In the genomic region with DNA sequence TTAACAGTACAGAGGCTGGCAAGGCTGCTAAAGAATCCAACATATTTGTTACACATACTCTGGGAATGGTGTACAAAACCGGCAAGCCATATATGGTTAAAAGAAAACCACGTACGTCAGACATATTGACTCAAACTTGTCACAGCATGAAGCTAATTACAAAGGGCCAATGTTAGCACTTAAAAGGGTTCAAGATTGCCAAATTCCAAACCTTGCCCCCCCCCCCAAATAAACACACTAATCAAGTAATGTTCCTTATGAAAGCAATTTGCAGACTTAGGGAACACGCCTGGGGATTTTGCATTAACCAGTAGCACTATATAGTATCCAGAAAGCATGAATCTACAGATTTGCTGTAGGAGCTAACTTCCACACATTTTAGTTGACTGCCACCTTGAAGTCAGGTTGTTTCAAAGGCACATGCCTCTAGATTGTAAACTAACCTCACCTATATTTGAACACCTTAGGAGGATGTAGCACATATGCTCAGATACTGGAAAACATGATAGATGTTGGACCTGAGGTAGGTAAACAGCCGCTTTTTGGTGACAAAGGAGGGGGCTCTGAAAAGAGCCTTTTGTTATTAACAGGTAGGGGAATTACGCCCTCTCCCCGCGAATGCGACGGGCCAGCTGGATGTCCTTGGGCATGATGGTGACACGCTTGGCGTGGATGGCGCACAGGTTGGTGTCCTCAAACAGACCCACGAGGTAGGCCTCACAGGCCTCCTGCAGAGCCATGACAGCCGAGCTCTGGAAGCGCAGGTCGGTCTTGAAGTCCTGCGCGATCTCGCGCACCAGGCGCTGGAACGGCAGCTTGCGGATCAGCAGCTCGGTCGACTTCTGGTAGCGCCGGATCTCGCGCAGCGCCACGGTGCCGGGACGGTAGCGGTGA, we compare ENCODE assay signal across 8 mouse cellular contexts. TPM values are rescaled to one million over a fixed set of nuclear protein-coding genes. Genes with fewer than 3 reads are reported as not detected.
DNase-seq lines count a peak whose midpoint lies in the region; ATAC-seq and TF ChIP-seq lines count a peak whose summit lies in the region.
"Not testable (repeated sequence)": the region's sequence is repeated elsewhere in the genome, so short reads cannot be mapped to it uniquely, and the experiment has no call there.

No protein-coding gene starts in this region.

- H3K4me2 ChIP-seq in embryonic facial prominence, embryonic 13.5 days, result peak overlapping the region; percentile 73
- H3K4me2 ChIP-seq in heart, embryonic 13.5 days, result peak overlapping the region; percentile 79
- peak overlapping the region; percentile 73 for H3K4me2 ChIP-seq in liver, embryonic 15.5 days
- H3K4me2 ChIP-seq in myocyte (ENCODE audit: low read depth), result peak overlapping the region; percentile 72

- H3K79me2 ChIP-seq in myocyte (ENCODE audit: control insufficient read depth, insufficient read depth), result not testable (repeated sequence)

- not testable (repeated sequence) for ATAC-seq in embryonic facial prominence, embryonic 13.5 days (ENCODE audit: insufficient number of reproducible peaks, insufficient read depth, low FRiP score, low TSS enrichment, low read depth); heart, embryonic 13.5 days (ENCODE audit: extremely low read depth, insufficient number of reproducible peaks, low FRiP score, low TSS enrichment)
- ATAC-seq in liver, embryonic 15.5 days (ENCODE audit: insufficient read depth), result peak; percentile 5

- H3K36me3 ChIP-seq in embryonic facial prominence, embryonic 13.5 days; heart, embryonic 13.5 days; kidney, adult 2 months (ENCODE audit: control insufficient read depth, insufficient read depth, low read length); liver, embryonic 15.5 days (replicated peaks); myocyte (ENCODE audit: control insufficient read depth, insufficient read depth); splenic B cell, adult 2 months (ENCODE audit: control insufficient read depth, insufficient read depth, low read length, poor library complexity, severe bottlenecking): not testable (repeated sequence)

- not testable (repeated sequence) for TF ChIP-seq CTCF in kidney, adult 2 months (conservative IDR thresholded peaks at IDR 0.05; ENCODE audit: insufficient read depth, insufficient read length, low read depth, low read length)

- peak; percentile 54 for DNase-seq in CD4-positive helper T cell, adult 2 months (ENCODE audit: low read depth, low spot score)
- not testable (repeated sequence) for DNase-seq in kidney, adult 2 months
- DNase-seq in splenic B cell, adult 2 months (ENCODE audit: low read depth, low spot score), result peak; percentile 31

- H3K4me3 ChIP-seq in brown adipose tissue, adult 24 weeks (ENCODE audit: insufficient read depth, low read depth, low read length), result peak overlapping the region; percentile 57
- H3K4me3 ChIP-seq in embryonic facial prominence, embryonic 13.5 days, result peak overlapping the region; percentile 48
- peak overlapping the region; percentile 55 for H3K4me3 ChIP-seq in heart, embryonic 13.5 days
- H3K4me3 ChIP-seq in kidney, adult 2 months (ENCODE audit: insufficient read depth, low read depth, low read length), result peak overlapping the region; percentile 42; the same call in 1 of the 2 replicates
- H3K4me3 ChIP-seq in liver, embryonic 15.5 days (replicated peaks), result peak overlapping the region; percentile 53
- peak overlapping the region; percentile 18 for H3K4me3 ChIP-seq in myocyte

- peak overlapping the region; percentile 78 for H3K9ac ChIP-seq in embryonic facial prominence, embryonic 13.5 days
- H3K9ac ChIP-seq in heart, embryonic 13.5 days, result peak overlapping the region; percentile 87
- peak overlapping the region; percentile 70 for H3K9ac ChIP-seq in liver, embryonic 15.5 days

- not testable (repeated sequence) for H3K27me3 ChIP-seq in embryonic facial prominence, embryonic 13.5 days; heart, embryonic 13.5 days (replicated peaks); kidney, adult 2 months (replicated peaks; ENCODE audit: control insufficient read depth, insufficient read depth, low read length); liver, embryonic 15.5 days; myocyte (ENCODE audit: control insufficient read depth, insufficient read depth, insufficient read length); splenic B cell, adult 2 months (ENCODE audit: control insufficient read depth, insufficient read depth, low read length, poor library complexity, severe bottlenecking)

- WGBS in embryonic facial prominence, embryonic 13.5 days, result under 1% methylated on average over 14 of the region's 35 CpGs
- 3% methylated on average over 14 of the region's 35 CpGs for WGBS in heart, embryonic 13.5 days
- 6% methylated on average over 23 of the region's 35 CpGs for WGBS in kidney, adult 2 months
- WGBS in liver, embryonic 15.5 days (ENCODE audit: insufficient replicate concordance), result under 1% methylated on average over 21 of the region's 35 CpGs

- H3K4me1 ChIP-seq in brown adipose tissue, adult 24 weeks (ENCODE audit: control insufficient read depth, insufficient read depth, insufficient read length, low read length); kidney, adult 2 months (ENCODE audit: control insufficient read depth, insufficient read depth, low read length): not testable (repeated sequence)
- H3K4me1 ChIP-seq in embryonic facial prominence, embryonic 13.5 days, result peaks cover 44% of the 10 kb centered on the region
- H3K4me1 ChIP-seq in heart, embryonic 13.5 days, result peaks cover 49% of the 10 kb centered on the region
- peaks cover 52% of the 10 kb centered on the region for H3K4me1 ChIP-seq in liver, embryonic 15.5 days (replicated peaks)

- not testable (repeated sequence) for H3ac ChIP-seq in myocyte (ENCODE audit: control insufficient read depth, insufficient read length)

- H3K9me3 ChIP-seq in embryonic facial prominence, embryonic 13.5 days; heart, embryonic 13.5 days; liver, embryonic 15.5 days (replicated peaks): not testable (repeated sequence)

- H3K27ac ChIP-seq in brown adipose tissue, adult 24 weeks (replicated peaks; ENCODE audit: low read depth, low read length); kidney, adult 2 months (ENCODE audit: insufficient read depth, low read depth, low read length): not testable (repeated sequence)
- H3K27ac ChIP-seq in embryonic facial prominence, embryonic 13.5 days, result peak overlapping the region; percentile 95
- H3K27ac ChIP-seq in heart, embryonic 13.5 days (replicated peaks), result peak overlapping the region; percentile 87
- peak overlapping the region; percentile 100 for H3K27ac ChIP-seq in liver, embryonic 15.5 days (replicated peaks)

- not testable (repeated sequence) for TF ChIP-seq POLR2A in kidney, adult 2 months (IDR thresholded peaks at IDR 0.05; ENCODE audit: low read depth, low read length)
- peak; percentile 85 for TF ChIP-seq POLR2A in myocyte (IDR thresholded peaks at IDR 0.05; ENCODE audit: insufficient read length, low read depth)

RNA-seq across cellular contexts. Expression of a gene that starts 0.6 kb away (rescaled TPM):
- polyA plus RNA-seq in brown adipose tissue, adult 24 weeks (2012; ENCODE audit: insufficient read depth, insufficient read length, missing spikeins), result not detected in 2 replicates
- polyA plus RNA-seq in embryonic facial prominence, embryonic 13.5 days (2015; fragmentation: Nextera tagmentation; extraction: Ambion mirVana), result 128 and 155 TPM in 2 replicates
- polyA plus RNA-seq in heart, embryonic 13.5 days (2015; fragmentation: Nextera tagmentation; extraction: Ambion mirVana), result 63.6 and 66.6 TPM in 2 replicates
- polyA plus RNA-seq in kidney, adult 2 months (2012; rRNA removed), result 1.1 and 3.3 TPM in 2 replicates
- 144 and 178 TPM in 2 replicates for polyA plus RNA-seq in liver, embryonic 15.5 days (2015; fragmentation: Nextera tagmentation; extraction: Ambion mirVana)
- polyA plus RNA-seq in myocyte (2012; fragmentation: generic; extraction: Trizol), result 10.6 TPM

RNA-seq across cellular contexts. Expression of a gene that starts 2.2 kb away (rescaled TPM):
- not detected in 2 replicates for polyA plus RNA-seq in brown adipose tissue, adult 24 weeks (2012; ENCODE audit: insufficient read depth, insufficient read length, missing spikeins)
- polyA plus RNA-seq in embryonic facial prominence, embryonic 13.5 days (2015; fragmentation: Nextera tagmentation; extraction: Ambion mirVana), result 30.2 and 32.9 TPM in 2 replicates
- 13.1 and 13.2 TPM in 2 replicates for polyA plus RNA-seq in heart, embryonic 13.5 days (2015; fragmentation: Nextera tagmentation; extraction: Ambion mirVana)
- 0.14 TPM in 1 of 2 replicates, not detected in the other for polyA plus RNA-seq in kidney, adult 2 months (2012; rRNA removed)
- polyA plus RNA-seq in liver, embryonic 15.5 days (2015; fragmentation: Nextera tagmentation; extraction: Ambion mirVana), result 32.9 and 34.2 TPM in 2 replicates
- 1.7 TPM for polyA plus RNA-seq in myocyte (2012; fragmentation: generic; extraction: Trizol)

RNA-seq across cellular contexts. Expression of a gene that starts 4.4 kb away (rescaled TPM):
- not detected in 2 replicates for polyA plus RNA-seq in brown adipose tissue, adult 24 weeks (2012; ENCODE audit: insufficient read depth, insufficient read length, missing spikeins)
- 10.9 and 15.4 TPM in 2 replicates for polyA plus RNA-seq in embryonic facial prominence, embryonic 13.5 days (2015; fragmentation: Nextera tagmentation; extraction: Ambion mirVana)
- polyA plus RNA-seq in heart, embryonic 13.5 days (2015; fragmentation: Nextera tagmentation; extraction: Ambion mirVana), result 1.2 and 6.6 TPM in 2 replicates
- 0.33 TPM in 1 of 2 replicates, not detected in the other for polyA plus RNA-seq in kidney, adult 2 months (2012; rRNA removed)
- 10.9 and 14.7 TPM in 2 replicates for polyA plus RNA-seq in liver, embryonic 15.5 days (2015; fragmentation: Nextera tagmentation; extraction: Ambion mirVana)
- polyA plus RNA-seq in myocyte (2012; fragmentation: generic; extraction: Trizol), result 6.8 TPM

RNA-seq across cellular contexts. Expression of a gene that starts 4.7 kb away (rescaled TPM):
- not detected in 2 replicates for polyA plus RNA-seq in brown adipose tissue, adult 24 weeks (2012; ENCODE audit: insufficient read depth, insufficient read length, missing spikeins)
- 0.72 and 1.7 TPM in 2 replicates for polyA plus RNA-seq in embryonic facial prominence, embryonic 13.5 days (2015; fragmentation: Nextera tagmentation; extraction: Ambion mirVana)
- polyA plus RNA-seq in heart, embryonic 13.5 days (2015; fragmentation: Nextera tagmentation; extraction: Ambion mirVana), result 0.37 and 0.49 TPM in 2 replicates
- polyA plus RNA-seq in kidney, adult 2 months (2012; rRNA removed), result 0.43 TPM in 1 of 2 replicates, not detected in the other
- 5.4 and 6.8 TPM in 2 replicates for polyA plus RNA-seq in liver, embryonic 15.5 days (2015; fragmentation: Nextera tagmentation; extraction: Ambion mirVana)
- polyA plus RNA-seq in myocyte (2012; fragmentation: generic; extraction: Trizol), result 0.89 TPM

RNA-seq across cellular contexts. Expression of a gene that starts 27.4 kb away (rescaled TPM):
- polyA plus RNA-seq in brown adipose tissue, adult 24 weeks (2012; ENCODE audit: insufficient read depth, insufficient read length, missing spikeins), result 1.3 TPM in 1 of 2 replicates, not detected in the other
- polyA plus RNA-seq in embryonic facial prominence, embryonic 13.5 days (2015; fragmentation: Nextera tagmentation; extraction: Ambion mirVana), result 21.6 and 33.1 TPM in 2 replicates
- 8.4 and 10.2 TPM in 2 replicates for polyA plus RNA-seq in heart, embryonic 13.5 days (2015; fragmentation: Nextera tagmentation; extraction: Ambion mirVana)
- polyA plus RNA-seq in kidney, adult 2 months (2012; rRNA removed), result 1.4 and 2.7 TPM in 2 replicates
- 25.1 and 27.6 TPM in 2 replicates for polyA plus RNA-seq in liver, embryonic 15.5 days (2015; fragmentation: Nextera tagmentation; extraction: Ambion mirVana)
- polyA plus RNA-seq in myocyte (2012; fragmentation: generic; extraction: Trizol), result 72.0 TPM
